Mouse (Mus musculus): ENCODE measurements around the gene Rasgrf2. TPM values are rescaled to one million over a fixed set of nuclear protein-coding genes. Genes with fewer than 3 reads are reported as not detected.

Gene Rasgrf2
- polyA plus RNA-seq, 1 experiment from 2014 or later = not detected

- Histone ChIP-seq H3K27ac (no peak overlapping the region), H3K4me3 (no peak overlapping the region), H3K36me3 (no peaks in the 10 kb centered on the region), H3K9me3 (no peaks in the 10 kb centered on the region), H3K4me1 (replicated peaks) (no peaks in the 10 kb centered on the region), H3K27me3 (ENCODE audit: insufficient read depth, poor library complexity, severe bottlenecking) (no peaks in the 10 kb centered on the region)
- no peak for DNase-seq (ENCODE audit: low spot score)
- 89% methylated on average over 5 of the region's 5 CpGs for WGBS
These were observed 246.6 kb downstream of the Rasgrf2 start for GRCm38 (mm10) chr13:91884714-91885386.

DNA sequence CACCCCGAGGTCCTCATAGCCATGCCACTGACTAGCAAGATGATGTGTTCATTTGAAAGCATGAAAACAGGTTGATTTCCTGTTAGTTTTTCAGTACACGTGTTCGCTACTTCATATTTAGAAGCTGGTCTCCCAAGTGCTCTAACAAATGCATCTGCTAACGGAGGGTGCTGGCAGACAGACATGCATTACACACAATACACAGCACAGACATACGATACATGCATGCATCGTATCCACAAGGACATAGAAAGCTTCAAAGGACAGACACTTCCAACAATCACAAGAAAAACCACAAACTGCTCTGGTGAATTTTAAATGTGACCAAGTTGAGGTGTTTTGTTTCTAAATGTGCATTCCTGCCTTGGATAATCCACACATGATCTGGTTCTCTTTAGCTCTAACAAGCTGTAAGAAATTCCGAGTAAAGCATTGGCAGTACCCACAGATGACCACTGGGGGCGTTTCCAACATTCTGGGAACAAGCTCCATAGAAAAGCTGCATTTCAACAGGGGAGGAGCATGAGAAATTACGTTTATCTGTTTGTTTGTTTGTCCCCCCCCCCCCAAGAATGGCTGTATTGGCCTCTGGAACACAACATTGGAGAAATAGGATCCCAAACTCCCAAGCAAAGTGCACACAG, 249.5 kb downstream of the Rasgrf2 start:
- Histone ChIP-seq H3K4me3 (no peak overlapping the region), H3K9me3 (no peaks in the 10 kb centered on the region), H3K27ac (no peak overlapping the region), H3K36me3 (no peaks in the 10 kb centered on the region), H3K4me1 (replicated peaks) (no peaks in the 10 kb centered on the region), H3K27me3 (ENCODE audit: insufficient read depth, poor library complexity, severe bottlenecking) (no peaks in the 10 kb centered on the region)
- 63% methylated on average over 9 of the region's 9 CpGs for WGBS
- DNase-seq (ENCODE audit: low spot score) = peak; percentile 56

DNA sequence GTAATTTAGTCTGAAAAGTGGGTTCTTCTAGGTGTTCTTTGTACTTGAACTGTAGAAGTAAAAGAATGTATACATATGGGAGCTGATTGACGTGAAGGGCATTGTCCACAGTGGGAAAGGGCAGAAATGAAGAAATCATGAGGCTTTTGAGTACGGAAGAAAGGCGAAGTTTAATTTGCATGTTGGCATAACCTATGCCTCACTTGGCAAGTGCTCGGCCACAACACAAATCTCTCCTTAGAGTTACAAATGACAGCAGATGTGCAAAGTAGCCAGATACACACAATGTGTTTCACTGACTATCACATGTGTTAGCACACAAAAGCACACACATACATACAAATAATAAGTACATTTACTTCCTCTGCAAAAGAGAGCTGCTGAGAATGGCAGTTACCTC, 251.2 kb downstream of the Rasgrf2 start:
- WGBS = 88% methylated on average over 4 of the region's 4 CpGs
- Histone ChIP-seq H3K9me3 (no peaks in the 10 kb centered on the region), H3K36me3 (no peaks in the 10 kb centered on the region), H3K4me3 (no peak overlapping the region), H3K4me1 (replicated peaks) (no peaks in the 10 kb centered on the region), H3K27me3 (ENCODE audit: insufficient read depth, poor library complexity, severe bottlenecking) (no peaks in the 10 kb centered on the region), H3K27ac (no peak overlapping the region)
- no peak for DNase-seq (ENCODE audit: low spot score)

GRCm38 (mm10) chr13:91877996-91878395, 253.5 kb downstream of the Rasgrf2 start:
- no peak overlapping the region for H3K27ac ChIP-seq
- H3K4me3 ChIP-seq = no peak overlapping the region
- no peaks in the 10 kb centered on the region for H3K4me1 ChIP-seq (replicated peaks)
- no peaks in the 10 kb centered on the region for H3K36me3 ChIP-seq
- DNase-seq (ENCODE audit: low spot score) = no peak
- no peaks in the 10 kb centered on the region for H3K27me3 ChIP-seq (ENCODE audit: insufficient read depth, poor library complexity, severe bottlenecking)
- no peaks in the 10 kb centered on the region for H3K9me3 ChIP-seq
- 84% methylated on average over 3 of the region's 3 CpGs for WGBS

DNA sequence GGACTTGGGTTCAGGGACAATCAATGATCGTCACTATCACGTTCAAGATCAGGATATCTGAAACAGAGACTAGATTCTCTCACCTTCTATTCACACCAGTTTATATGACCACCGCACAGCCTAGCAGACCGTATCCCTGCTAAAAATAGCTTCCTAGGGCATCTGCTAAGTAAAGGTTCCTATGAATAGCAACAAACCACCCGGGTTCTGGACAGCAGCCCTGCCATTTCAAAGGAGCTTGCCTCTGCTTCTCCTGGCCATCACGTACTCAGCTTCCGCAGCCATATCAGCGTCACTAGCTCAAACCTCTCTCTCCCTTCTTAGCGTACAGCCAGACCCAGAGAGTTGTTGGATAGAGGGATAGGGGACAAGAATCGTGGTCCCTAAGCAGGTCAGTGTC, 254.1 kb downstream of the Rasgrf2 start:
- WGBS = 90% methylated on average over 10 of the region's 10 CpGs
- Histone ChIP-seq H3K27ac (no peak overlapping the region), H3K27me3 (ENCODE audit: insufficient read depth, poor library complexity, severe bottlenecking) (no peaks in the 10 kb centered on the region), H3K9me3 (no peaks in the 10 kb centered on the region), H3K36me3 (no peaks in the 10 kb centered on the region), H3K4me3 (no peak overlapping the region), H3K4me1 (replicated peaks) (no peaks in the 10 kb centered on the region)
- no peak for DNase-seq (ENCODE audit: low spot score)

- Histone ChIP-seq H3K36me3 (no peaks in the 10 kb centered on the region), H3K4me1 (replicated peaks) (no peaks in the 10 kb centered on the region), H3K27me3 (ENCODE audit: insufficient read depth, poor library complexity, severe bottlenecking) (no peaks in the 10 kb centered on the region), H3K4me3 (no peak within 1 kb of the TSS), H3K9me3 (no peaks in the 10 kb centered on the region), H3K27ac (no peak within 1 kb of the TSS)
- DNase-seq (ENCODE audit: low spot score) = no peak
- WGBS = 75% methylated on average over 5 of the region's 5 CpGs
These were observed 254.6 kb downstream of the Rasgrf2 start, which contains the start of gene Ckmt2 for GRCm38 (mm10) chr13:91876741-91877349. Gene Ckmt2, minus strand, starts transcription at chr13:91876885.

DNA sequence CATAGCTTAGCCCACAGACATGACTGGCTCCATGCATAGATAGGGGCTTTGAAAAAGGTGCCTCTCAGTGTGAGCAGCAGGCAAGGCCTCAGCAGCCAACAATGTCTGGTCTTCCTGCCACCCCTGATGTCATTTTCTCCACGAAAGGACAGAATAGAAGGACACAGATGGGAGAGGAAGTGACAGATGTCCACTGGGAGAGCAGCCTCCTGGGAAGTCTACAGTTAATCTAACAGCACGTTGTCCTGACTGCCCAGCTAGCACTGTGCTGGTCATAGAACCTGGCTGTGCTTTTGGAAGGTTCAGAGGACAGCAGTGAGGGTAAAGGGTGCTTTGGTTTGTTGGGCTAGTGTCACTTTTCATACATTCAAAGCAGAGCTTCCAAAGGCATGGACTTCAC, 255.9 kb downstream of the Rasgrf2 start:
- H3K9me3 ChIP-seq = no peaks in the 10 kb centered on the region
- no peaks in the 10 kb centered on the region for H3K4me1 ChIP-seq (replicated peaks)
- H3K36me3 ChIP-seq = no peaks in the 10 kb centered on the region
- H3K27me3 ChIP-seq (ENCODE audit: insufficient read depth, poor library complexity, severe bottlenecking) = no peaks in the 10 kb centered on the region
- H3K27ac ChIP-seq = no peak overlapping the region
- 74% methylated on average over 2 of the region's 2 CpGs for WGBS
- no peak for DNase-seq (ENCODE audit: low spot score)
- H3K4me3 ChIP-seq = no peak overlapping the region

GRCm38 (mm10) chr13:91874565-91874964, 256.9 kb downstream of the Rasgrf2 start:
- 86% methylated on average over 7 of the region's 7 CpGs for WGBS
- H3K4me1 ChIP-seq (replicated peaks) = no peaks in the 10 kb centered on the region
- no peak overlapping the region for H3K27ac ChIP-seq
- no peak overlapping the region for H3K4me3 ChIP-seq
- no peaks in the 10 kb centered on the region for H3K36me3 ChIP-seq
- DNase-seq (ENCODE audit: low spot score) = no peak
- H3K9me3 ChIP-seq = no peaks in the 10 kb centered on the region
- no peaks in the 10 kb centered on the region for H3K27me3 ChIP-seq (ENCODE audit: insufficient read depth, poor library complexity, severe bottlenecking)

DNA sequence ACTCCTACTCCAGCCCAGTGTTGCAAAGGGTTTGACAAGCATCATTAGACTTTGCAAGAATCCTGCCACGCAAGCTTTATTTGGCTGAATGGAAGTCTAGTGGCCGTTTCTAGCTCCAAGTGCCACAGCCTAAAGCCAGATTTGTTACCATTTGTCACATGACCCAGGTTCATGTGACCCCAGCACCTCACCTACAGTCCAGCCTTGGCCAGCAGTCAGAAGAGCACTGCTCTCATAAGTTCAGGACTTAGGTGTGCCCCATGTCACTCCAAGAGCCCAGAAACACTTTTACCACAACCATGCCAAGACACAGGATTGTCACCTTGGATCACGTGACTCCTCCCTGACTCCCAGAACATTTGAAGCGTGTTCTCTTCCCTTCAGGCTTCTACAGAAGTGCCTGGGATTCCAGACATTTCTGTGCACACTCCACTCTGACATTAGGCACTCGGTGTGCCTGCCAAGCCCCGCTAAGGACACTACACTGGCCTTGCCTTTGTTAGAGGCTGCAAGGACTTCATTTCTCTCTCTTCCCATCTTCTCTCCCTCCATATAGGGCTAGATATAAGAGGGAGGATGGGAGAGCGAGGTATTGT, 257.6 kb downstream of the Rasgrf2 start:
- WGBS = 82% methylated on average over 7 of the region's 7 CpGs

DNA sequence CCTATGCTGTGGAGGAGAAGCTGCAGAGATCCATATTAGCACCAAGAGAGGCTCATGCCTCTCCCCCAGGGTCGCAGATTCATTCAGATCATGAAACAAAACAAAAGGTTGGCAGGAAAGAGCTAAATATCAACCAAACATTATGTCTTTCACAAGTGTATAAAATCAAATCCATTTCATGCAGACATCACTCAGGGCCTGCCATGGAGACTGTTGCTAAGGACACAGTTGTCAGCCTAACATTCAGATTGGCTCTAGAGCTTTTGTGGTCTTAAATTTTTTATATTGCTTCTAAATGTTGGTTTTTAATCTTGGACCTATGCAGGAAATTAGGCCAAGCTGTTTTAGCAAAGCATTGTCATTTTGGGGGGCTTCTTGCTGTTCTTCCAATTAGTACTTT, 262.9 kb downstream of the Rasgrf2 start:
- WGBS = 87% methylated on average over 1 of the region's 1 CpGs
- H3K4me3 ChIP-seq = no peak overlapping the region
- no peaks in the 10 kb centered on the region for H3K27me3 ChIP-seq (ENCODE audit: insufficient read depth, poor library complexity, severe bottlenecking)
- no peaks in the 10 kb centered on the region for H3K36me3 ChIP-seq
- no peaks in the 10 kb centered on the region for H3K9me3 ChIP-seq
- no peak for DNase-seq (ENCODE audit: low spot score)
- no peak overlapping the region for H3K27ac ChIP-seq
- H3K4me1 ChIP-seq (replicated peaks) = no peaks in the 10 kb centered on the region

More for the DNA sequence above, 257.6 kb downstream of the Rasgrf2 start:
- no peaks in the 10 kb centered on the region for H3K4me1 ChIP-seq (replicated peaks)
- no peaks in the 10 kb centered on the region for H3K27me3 ChIP-seq (ENCODE audit: insufficient read depth, poor library complexity, severe bottlenecking)
- DNase-seq (ENCODE audit: low spot score) = no peak
- H3K36me3 ChIP-seq = no peaks in the 10 kb centered on the region
- H3K27ac ChIP-seq = no peak overlapping the region
- no peak overlapping the region for H3K4me3 ChIP-seq
- no peaks in the 10 kb centered on the region for H3K9me3 ChIP-seq

DNA sequence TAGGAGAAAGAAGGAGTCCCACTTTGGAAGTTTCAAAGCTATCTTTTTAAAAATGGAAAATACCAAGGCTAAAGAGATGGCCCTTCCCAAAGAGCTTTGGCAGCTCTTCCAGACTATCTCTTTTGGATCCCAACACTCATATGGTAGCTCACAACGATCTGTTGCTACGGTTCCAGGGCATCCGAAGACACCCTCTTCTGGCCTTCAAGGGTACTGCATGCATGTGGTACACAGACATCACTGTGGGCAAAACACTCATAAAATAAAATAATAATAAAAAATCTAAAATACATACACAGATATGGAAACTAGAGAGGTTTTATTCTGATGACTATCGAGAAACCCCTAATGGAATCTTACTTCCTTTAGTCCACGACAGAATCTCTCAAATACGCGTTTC, 272.6 kb downstream of the Rasgrf2 start:
- 79% methylated on average over 7 of the region's 7 CpGs for WGBS

DNA sequence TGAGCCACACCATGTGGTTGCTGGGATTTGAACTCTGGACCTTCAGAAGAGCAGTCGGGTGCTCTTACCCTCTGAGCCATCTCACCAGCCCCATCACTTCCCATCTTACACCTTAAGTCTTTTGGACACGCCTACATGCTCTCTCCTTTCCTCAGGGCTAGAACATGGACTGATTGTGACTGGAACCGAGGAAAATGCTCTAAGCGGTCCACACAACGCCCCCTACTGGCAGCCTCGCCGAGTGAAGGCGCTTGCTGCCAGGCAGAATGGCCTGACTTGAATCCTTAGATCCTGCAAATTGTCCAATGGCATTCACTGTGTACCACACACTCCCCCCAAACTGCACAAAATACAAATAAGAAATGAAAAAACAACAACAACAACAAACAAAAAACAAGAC, 274.0 kb downstream of the Rasgrf2 start:
- H3K4me3 ChIP-seq = no peak overlapping the region
- no peaks in the 10 kb centered on the region for H3K4me1 ChIP-seq (replicated peaks)
- H3K27ac ChIP-seq = no peak overlapping the region
- 72% methylated on average over 8 of the region's 8 CpGs for WGBS
- H3K36me3 ChIP-seq = no peaks in the 10 kb centered on the region
- H3K9me3 ChIP-seq = no peaks in the 10 kb centered on the region
- no peaks in the 10 kb centered on the region for H3K27me3 ChIP-seq (ENCODE audit: insufficient read depth, poor library complexity, severe bottlenecking)
- no peak for DNase-seq (ENCODE audit: low spot score)

More for the DNA sequence above, 272.6 kb downstream of the Rasgrf2 start:
- DNase-seq (ENCODE audit: low spot score) = no peak
- H3K27me3 ChIP-seq (ENCODE audit: insufficient read depth, poor library complexity, severe bottlenecking) = no peaks in the 10 kb centered on the region
- no peak overlapping the region for H3K4me3 ChIP-seq
- H3K9me3 ChIP-seq = no peaks in the 10 kb centered on the region
- no peak overlapping the region for H3K27ac ChIP-seq
- H3K4me1 ChIP-seq (replicated peaks) = no peaks in the 10 kb centered on the region
- H3K36me3 ChIP-seq = no peaks in the 10 kb centered on the region

DNA sequence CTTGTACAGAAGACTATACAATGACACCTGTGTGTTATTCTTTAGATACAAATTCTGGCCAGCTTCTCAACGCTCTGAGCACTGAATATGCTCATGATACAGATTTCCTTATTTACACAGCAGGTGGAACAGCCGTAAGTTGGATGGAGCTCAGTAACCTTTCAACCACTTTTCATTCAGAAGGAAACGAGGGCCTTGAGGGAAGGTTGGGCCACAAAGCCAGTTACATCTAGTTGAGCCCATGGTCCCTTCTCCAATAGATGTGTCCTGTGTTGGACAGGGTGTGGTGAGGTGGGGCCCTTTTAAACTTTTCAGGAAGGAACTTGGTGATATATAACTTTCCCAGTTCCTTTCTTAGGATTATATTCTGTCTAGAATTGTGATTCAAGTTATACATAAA, 277.0 kb downstream of the Rasgrf2 start:
- Histone ChIP-seq H3K4me1 (replicated peaks) (no peaks in the 10 kb centered on the region), H3K27me3 (ENCODE audit: insufficient read depth, poor library complexity, severe bottlenecking) (no peaks in the 10 kb centered on the region), H3K4me3 (no peak overlapping the region), H3K27ac (no peak overlapping the region), H3K9me3 (no peaks in the 10 kb centered on the region), H3K36me3 (no peaks in the 10 kb centered on the region)
- WGBS = 82% methylated on average over 3 of the region's 3 CpGs
- DNase-seq (ENCODE audit: low spot score) = no peak

All from hindbrain, embryonic 10.5 days (tissue).